Mouse (Mus musculus) thymus, postnatal 14 days (tissue): ENCODE measurements around the gene Kdelr2.

Experiments used
- DNase-seq: peaks from one replicate; pipeline ENCODE4 v3.0.0; 2021

Gene Kdelr2

GRCm38 (mm10) chr5:143404148-143404930 is 701 bp downstream of the Kdelr2 start:
- peak; percentile 28 for DNase-seq

- no peak for DNase-seq
Measured at GRCm38 (mm10) chr5:143405200-143405599, 1.6 kb downstream of the Kdelr2 start.

GRCm38 (mm10) chr5:143406548-143406947 is 2.9 kb downstream of the Kdelr2 start:
- DNase-seq: no peak

- peak; percentile 19 for DNase-seq
Measured at GRCm38 (mm10) chr5:143409239-143409638, 5.6 kb downstream of the Kdelr2 start.

GRCm38 (mm10) chr5:143410841-143411395 is 7.3 kb downstream of the Kdelr2 start:
- DNase-seq: no peak

- DNase-seq: no peak
Measured at GRCm38 (mm10) chr5:143421484-143421883, 17.8 kb downstream of the Kdelr2 start.

GRCm38 (mm10) chr5:143422990-143423389 is 19.4 kb downstream of the Kdelr2 start:
- DNase-seq: no peak

- peak; percentile 63 for DNase-seq
Measured at GRCm38 (mm10) chr5:143423899-143424519, 20.4 kb downstream of the Kdelr2 start.

- DNase-seq: peak; percentile 78
Measured at GRCm38 (mm10) chr5:143434421-143434820, 30.8 kb downstream of the Kdelr2 start.

- DNase-seq: no peak
Measured at GRCm38 (mm10) chr5:143441298-143441697, 37.7 kb downstream of the Kdelr2 start.

- DNase-seq: no peak
Measured at GRCm38 (mm10) chr5:143441753-143442152, 38.1 kb downstream of the Kdelr2 start.

GRCm38 (mm10) chr5:143463671-143464070 is 60.0 kb downstream of the Kdelr2 start:
- DNase-seq: no peak

GRCm38 (mm10) chr5:143464100-143464756 is 60.6 kb downstream of the Kdelr2 start, which contains the start of gene Daglb:
TSS of gene Daglb (plus strand) at chr5:143464584.
- peak; percentile 93 for DNase-seq

GRCm38 (mm10) chr5:143464757-143465118 is 61.1 kb downstream of the Kdelr2 start:
- DNase-seq: no peak

GRCm38 (mm10) chr5:143465156-143466085 is 61.8 kb downstream of the Kdelr2 start:
- no peak for DNase-seq

- DNase-seq: no peak
Measured at GRCm38 (mm10) chr5:143466891-143467669, 63.4 kb downstream of the Kdelr2 start.

GRCm38 (mm10) chr5:143467931-143468330 is 64.3 kb downstream of the Kdelr2 start:
- no peak for DNase-seq

- no peak for DNase-seq
Measured at GRCm38 (mm10) chr5:143469628-143470027, 66.0 kb downstream of the Kdelr2 start.

- DNase-seq: no peak
Measured at GRCm38 (mm10) chr5:143470421-143471164, 67.0 kb downstream of the Kdelr2 start.

GRCm38 (mm10) chr5:143471165-143471546 is 67.5 kb downstream of the Kdelr2 start:
- no peak for DNase-seq
